Mouse (Mus musculus) CH12.LX (cell line): ENCODE data around the gene Acss2. TPM values are rescaled to one million over a fixed set of nuclear protein-coding genes. Genes with fewer than 3 reads are reported as not detected.

Source experiments
- DNase-seq: peaks from one replicate; pipeline ENCODE4 v3.0.0-alpha.2; 2013; ENCODE audit errors: extremely low read depth
- H3K27ac ChIP-seq: 2 replicates; pipeline ENCODE4 v1.5.1; 2012; ENCODE audit warnings: low read depth, mild to moderate bottlenecking, control low read depth, moderate library complexity; ENCODE audit not compliant: insufficient read depth
- H3K27me3 ChIP-seq: replicated peaks from 2 replicates; pipeline ENCODE3; 2012; ENCODE audit warnings: inconsistent platforms
- H3K36me3 ChIP-seq, 2 experiments: replicated peaks in 1 of 2; 2 replicates each; pipeline versions ENCODE3 to v1.6.1; 2012; ENCODE audit warnings: inconsistent platforms in 1 of 2, low read length in 1 of 2, mild to moderate bottlenecking in 1 of 2, mixed read lengths in 1 of 2, moderate library complexity in 1 of 2; ENCODE audit not compliant: control insufficient read depth in 1 of 2, insufficient read depth in 1 of 2
- H3K4me1 ChIP-seq, 2 experiments: 2 replicates each; pipeline ENCODE4 v1.6.1; 2012; ENCODE audit warnings: inconsistent platforms in 1 of 2, moderate library complexity in 1 of 2; ENCODE audit not compliant: insufficient read depth in 2 of 2, control insufficient read depth in 1 of 2
- H3K4me2 ChIP-seq: 2 replicates; pipeline ENCODE4 v1.6.1; 2012; ENCODE audit warnings: low read depth, mild to moderate bottlenecking, control low read depth; ENCODE audit not compliant: poor library complexity, insufficient read depth, severe bottlenecking
- H3K4me3 ChIP-seq, 3 experiments: fragments of 150-350 bp in 1 of 3; sonication (generic) in 1 of 3; replicated peaks in 1 of 3; 2 replicates each; pipeline versions ENCODE3 to v1.5.1; 2011 to 2012; ENCODE audit warnings: low read depth in 2 of 3, low read length in 2 of 3, mild to moderate bottlenecking in 2 of 3, moderate library complexity in 2 of 3, control low read depth in 1 of 3, improper control_type of control experiment in 1 of 3, inconsistent platforms in 1 of 3, mixed read lengths in 1 of 3; ENCODE audit not compliant: poor library complexity in 1 of 3
- H3K79me2 ChIP-seq: replicated peaks from 2 replicates; pipeline ENCODE4 v1.6.1; 2012; ENCODE audit warnings: mild to moderate bottlenecking, moderate library complexity; ENCODE audit not compliant: control insufficient read depth, poor library complexity, insufficient read depth, severe bottlenecking; ENCODE audit errors: extremely low read depth
- H3K9ac ChIP-seq: 2 replicates; pipeline ENCODE4 v1.6.1; 2012; ENCODE audit warnings: low read depth, mild to moderate bottlenecking, control low read depth, moderate library complexity; ENCODE audit not compliant: insufficient read depth
- H3K9me3 ChIP-seq: replicated peaks from 2 replicates; pipeline ENCODE3; 2012; ENCODE audit warnings: low read length, inconsistent platforms, mixed read lengths
- BHLHE40 ChIP-seq: IDR thresholded peaks from 2 replicates; pipeline ENCODE4 v1.6.1; 2011; ENCODE audit warnings: mild to moderate bottlenecking, low read depth, low read length, improper control_type of control experiment
- CHD2 ChIP-seq: IDR thresholded peaks from 2 replicates; pipeline ENCODE4 v1.6.1; 2011; ENCODE audit warnings: low read length, improper control_type of control experiment
- CTCF ChIP-seq, 2 experiments: IDR thresholded peaks in 1 of 2; conservative IDR thresholded peaks in 1 of 2; 2 replicates each; pipeline ENCODE4 v1.5.1; 2011 to 2012; ENCODE audit warnings: low read depth in 2 of 2, low read length in 2 of 2, improper control_type of control experiment in 1 of 2, inconsistent platforms in 1 of 2, mild to moderate bottlenecking in 1 of 2, moderate library complexity in 1 of 2
- EP300 ChIP-seq: IDR thresholded peaks from 2 replicates; pipeline ENCODE4 v1.6.1; 2011; ENCODE audit warnings: low read length, improper control_type of control experiment
- ETS1 ChIP-seq: conservative IDR thresholded peaks from 2 replicates; pipeline ENCODE4 v1.6.1; 2012; ENCODE audit warnings: low read depth, mild to moderate bottlenecking, inconsistent platforms, low read length, improper control_type of control experiment, moderate library complexity
- IRF4 ChIP-seq: IDR thresholded peaks from 2 replicates; pipeline ENCODE4 v1.6.1; 2014; ENCODE audit warnings: low read depth, mild to moderate bottlenecking, inconsistent platforms, low read length, improper control_type of control experiment
- JUN ChIP-seq: IDR thresholded peaks from 2 replicates; pipeline ENCODE4 v1.6.1; 2011; ENCODE audit warnings: low read depth, mild to moderate bottlenecking, low read length, improper control_type of control experiment, moderate library complexity; ENCODE audit not compliant: insufficient read depth
- KAT2A ChIP-seq: IDR thresholded peaks from 2 replicates; pipeline ENCODE4 v1.6.1; 2012; ENCODE audit warnings: low read length, improper control_type of control experiment, inconsistent platforms; ENCODE audit not compliant: insufficient replicate concordance
- MAFK ChIP-seq: IDR thresholded peaks from 2 replicates; pipeline ENCODE4 v1.6.1; 2011; ENCODE audit warnings: low read length, improper control_type of control experiment; ENCODE audit not compliant: insufficient replicate concordance
- MAX ChIP-seq: IDR thresholded peaks from 2 replicates; pipeline ENCODE4 v1.6.1; 2011; ENCODE audit warnings: low read length, improper control_type of control experiment
- MEF2A ChIP-seq: IDR thresholded peaks from 2 replicates; pipeline ENCODE4 v1.6.1; 2014; ENCODE audit warnings: low read depth, mild to moderate bottlenecking, inconsistent platforms, low read length, improper control_type of control experiment, borderline replicate concordance
- MXI1 ChIP-seq: IDR thresholded peaks from 2 replicates; pipeline ENCODE4 v1.6.1; 2011; ENCODE audit warnings: mild to moderate bottlenecking, low read depth, low read length, improper control_type of control experiment
- MYC ChIP-seq: IDR thresholded peaks from 2 replicates; pipeline ENCODE4 v1.6.1; 2011; ENCODE audit warnings: low read depth, mild to moderate bottlenecking, improper control_type of control experiment, low read length
- NRF1 ChIP-seq: IDR thresholded peaks from 2 replicates; pipeline ENCODE4 v1.6.1; 2014; ENCODE audit warnings: low read depth, mild to moderate bottlenecking, inconsistent platforms, low read length, improper control_type of control experiment, moderate library complexity
- PAX5 ChIP-seq: IDR thresholded peaks from 2 replicates; pipeline ENCODE4 v1.6.1; 2012; ENCODE audit warnings: low read length, inconsistent platforms, mixed read lengths
- POLR2A ChIP-seq: IDR thresholded peaks from 2 replicates; pipeline ENCODE4 v1.6.1; 2011; ENCODE audit warnings: low read depth, mild to moderate bottlenecking, improper control_type of control experiment, low read length
- POLR2AphosphoS2 ChIP-seq: IDR thresholded peaks from 2 replicates; pipeline ENCODE4 v1.6.1; 2011; ENCODE audit warnings: low read depth, low read length, improper control_type of control experiment
- RAD21 ChIP-seq: IDR thresholded peaks from 2 replicates; pipeline ENCODE4 v1.6.1; 2011; ENCODE audit warnings: low read depth, mild to moderate bottlenecking, low read length, improper control_type of control experiment, moderate library complexity
- SIN3A ChIP-seq: IDR thresholded peaks from 2 replicates; pipeline ENCODE4 v1.6.1; 2012; ENCODE audit warnings: low read length, improper control_type of control experiment, inconsistent platforms
- SMC3 ChIP-seq: IDR thresholded peaks from 2 replicates; pipeline ENCODE4 v1.6.1; 2011; ENCODE audit warnings: low read depth, low read length, improper control_type of control experiment
- TBP ChIP-seq: conservative IDR thresholded peaks from 2 replicates; pipeline ENCODE4 v1.6.1; 2011; ENCODE audit warnings: low read depth, low read length, improper control_type of control experiment
- TCF12 ChIP-seq: IDR thresholded peaks from 2 replicates; pipeline ENCODE4 v1.6.1; 2014; ENCODE audit warnings: low read depth, mild to moderate bottlenecking, inconsistent platforms, low read length, improper control_type of control experiment
- UBTF ChIP-seq: IDR thresholded peaks from 2 replicates; pipeline ENCODE4 v1.6.1; 2012; ENCODE audit warnings: low read depth, mild to moderate bottlenecking, inconsistent platforms, low read length, improper control_type of control experiment, moderate library complexity
- ZC3H11A ChIP-seq: IDR thresholded peaks from 2 replicates; pipeline ENCODE4 v1.6.1; 2012; ENCODE audit warnings: low read depth, mild to moderate bottlenecking, inconsistent platforms, low read length, improper control_type of control experiment
- ZMIZ1 ChIP-seq: IDR thresholded peaks from 2 replicates; pipeline ENCODE4 v1.6.1; 2012; ENCODE audit warnings: low read depth, mild to moderate bottlenecking, inconsistent platforms, low read length, improper control_type of control experiment
- ZNF384 ChIP-seq: IDR thresholded peaks from 2 replicates; pipeline ENCODE4 v1.6.1; 2012; ENCODE audit warnings: low read depth, low read length, improper control_type of control experiment, inconsistent platforms
- dilution Hi-C: fragments of 300-500 bp; cut with MboI; formaldehyde crosslinking; loops from 2 replicates; pipeline ENCODE4 v1.14.3; 2020; ENCODE audit warnings: low sequenced_read_pairs; ENCODE audit not compliant: extremely low pct_unique_long_range_greater_than_20kb, extremely low pct_ligation_motif_present
- in situ Hi-C: fragments of 300-500 bp; cut with MboI; formaldehyde crosslinking; loops from 3 replicates; pipeline ENCODE4 v1.14.3; 2019; ENCODE audit warnings: low sequenced_read_pairs, low pct_ligation_motif_present, low pct_unique_long_range_greater_than_20kb, mixed read lengths
- polyA plus RNA-seq: library from polyadenylated mRNA; unstranded; fragments of >175 nt; gene quantifications from 2 replicates; pipeline ENCODE4 v1.2.1, GENCODE M21; 2012; ENCODE audit warnings: low read depth; ENCODE audit not compliant: insufficient read length
- total RNA-seq, 2 experiments: library from RNA; depleted of rRNA; stranded (reverse); fragments of 300-350 nt in 1 of 2; fragments of >200 nt in 1 of 2; gene quantifications; 2 replicates each; pipeline ENCODE4 v1.2.3; 2012 to 2014

The Acss2 gene
- total and polyA plus RNA-seq, 3 experiments: 3.4 to 11.0 (median 10.0) TPM

DNA sequence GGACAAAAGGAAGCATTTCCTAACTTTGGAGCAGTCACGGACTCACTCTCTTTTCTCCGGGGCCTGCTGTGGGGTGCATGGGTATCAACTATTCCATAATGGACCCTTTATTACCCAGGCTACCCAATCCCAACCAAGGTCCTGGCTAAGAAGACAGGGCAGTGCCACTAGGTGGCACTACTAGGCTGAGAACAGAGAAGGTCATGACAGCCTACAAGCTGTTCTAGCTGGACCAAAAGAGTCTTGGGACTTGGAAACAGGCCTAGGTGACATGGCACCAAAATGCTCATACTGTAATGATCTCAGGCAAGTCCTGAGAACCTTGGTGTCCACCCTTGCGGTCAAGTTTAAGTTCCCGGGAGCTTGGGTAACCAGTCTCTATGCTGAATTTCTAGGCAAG, 5.3 kb upstream of the Acss2 start:
- H3K9me3 ChIP-seq: no peaks in the 10 kb centered on the region
- peaks cover 38% of the 10 kb centered on the region for H3K27me3 ChIP-seq
- dilution Hi-C loops (no loop called here), in situ Hi-C loops (loop anchor here (25.0 kb wide), 1 partner anchor 250 kb away; the partner anchor contains the start of gene Procr)
- peaks cover 0 to 2% of the 10 kb centered on the region in 2 experiments for H3K36me3 ChIP-seq
- TF ChIP-seq SMC3: peak; percentile 80
- peak; percentile 84 for TF ChIP-seq RAD21
- peak; percentile 54 to 91; a peak in 3 of 4 replicates for TF ChIP-seq CTCF (conservative IDR thresholded peaks at IDR 0.05 in 1 of 2, IDR thresholded peaks at IDR 0.05 in 1 of 2; ENCODE audit: low read depth in 2 of 2, low read length in 2 of 2)
- TF ChIP-seq JUN: no peak
- no peak for TF ChIP-seq TCF12
- no peaks in the 10 kb centered on the region for H3K79me2 ChIP-seq
- H3K4me1 ChIP-seq: peaks cover 5 to 16% of the 10 kb centered on the region in 2 experiments; a peak in 2 of 4 replicates
- no peak overlapping the region for H3K9ac ChIP-seq
- no peak overlapping the region for H3K4me2 ChIP-seq
- peak; percentile 68 for DNase-seq
- H3K4me3 ChIP-seq: no peak overlapping the region
- no peak overlapping the region for H3K27ac ChIP-seq

DNA sequence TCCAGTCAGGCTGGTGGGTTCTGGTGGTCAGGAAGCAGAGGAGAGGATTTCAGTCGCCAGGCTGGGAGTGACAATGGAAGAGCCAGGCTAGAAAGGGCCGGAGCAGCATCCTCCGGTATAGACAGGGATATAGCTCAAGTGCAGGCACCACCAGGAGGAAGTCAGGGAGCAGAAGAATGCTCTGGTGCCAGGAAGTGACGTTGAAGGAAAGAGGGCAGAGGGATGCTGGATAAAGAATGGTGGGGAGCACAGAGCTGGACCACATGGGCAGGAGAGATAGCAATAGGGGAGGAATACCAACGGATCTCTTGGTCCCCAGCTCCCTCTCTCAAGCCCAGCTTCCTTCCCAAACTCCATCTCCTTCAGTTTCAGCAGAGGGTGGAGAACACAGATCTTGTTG, 4.2 kb upstream of the Acss2 start:
- Histone ChIP-seq H3K4me2 (peak overlapping the region; percentile 23; the same call in 1 of the 2 replicates), H3K9me3 (no peaks in the 10 kb centered on the region), H3K4me3 (peak overlapping the region in 1 of 3 experiments; percentile 59), H3K27me3 (peaks cover 38% of the 10 kb centered on the region), H3K27ac (no peak overlapping the region), H3K79me2 (no peaks in the 10 kb centered on the region), H3K4me1 (peaks cover 2 to 17% of the 10 kb centered on the region in 2 experiments; a peak in 2 of 4 replicates), H3K9ac (no peak overlapping the region; the same call in 1 of the 2 replicates), H3K36me3 (peaks cover 0 to 2% of the 10 kb centered on the region in 2 experiments)
- DNase-seq: no peak
- TF ChIP-seq SIN3A (no peak), MAFK (no peak), MEF2A (no peak), ZC3H11A (no peak), CHD2 (no peak), POLR2A (no peak), KAT2A (no peak), ETS1 (no peak)
- in situ Hi-C loops (loop anchor here (25.0 kb wide), 1 partner anchor 249 kb away; the partner anchor contains the start of gene Procr), dilution Hi-C loops (no loop called here)

GRCm38 (mm10) chr2:155514666-155515065, 3.1 kb upstream of the Acss2 start:
- Histone ChIP-seq H3K4me1 (peaks cover 5 to 21% of the 10 kb centered on the region in 2 experiments; a peak in 3 of 4 replicates), H3K4me3 (peak overlapping the region; percentile 18 to 59 (median 32)), H3K36me3 (peaks cover 0 to 1% of the 10 kb centered on the region in 2 experiments), H3K9ac (peak overlapping the region; percentile 53), H3K27ac (no peak overlapping the region), H3K79me2 (no peaks in the 10 kb centered on the region), H3K9me3 (no peaks in the 10 kb centered on the region), H3K4me2 (peak overlapping the region; percentile 87), H3K27me3 (peaks cover 38% of the 10 kb centered on the region)
- in situ Hi-C loops: loop anchor here (5.0 to 25.0 kb wide), 3 partner anchors 78 to 248 kb away; partner anchors contain the start of genes Gss and Procr
- dilution Hi-C loops: no loop called here
- DNase-seq: peak; percentile 70
- no peak for TF ChIP-seq TBP
- TF ChIP-seq MYC: no peak
- TF ChIP-seq ZNF384: no peak
- peak; percentile 84 for TF ChIP-seq MAX
- no peak for TF ChIP-seq KAT2A
- no peak for TF ChIP-seq NRF1
- TF ChIP-seq SIN3A: no peak
- no peak for TF ChIP-seq ZMIZ1
- no peak; the same call in 1 of the 2 replicates for TF ChIP-seq RAD21
- TF ChIP-seq IRF4: peak; percentile 87
- peak; percentile 25 for TF ChIP-seq ETS1
- TF ChIP-seq PAX5: no peak
- TF ChIP-seq BHLHE40: peak; percentile 31; the same call in 1 of the 2 replicates
- TF ChIP-seq MXI1: peak; percentile 33; the same call in 1 of the 2 replicates
- TF ChIP-seq JUN: no peak
- TF ChIP-seq POLR2A: peak; percentile 70
- no peak for TF ChIP-seq UBTF
- TF ChIP-seq POLR2AphosphoS2: no peak
- no peak for TF ChIP-seq EP300
